Mouse (Mus musculus) right cerebral cortex, adult 18-20 months (tissue): ENCODE results near the gene Kantr.

Experiments used
- DNase-seq: peaks from one replicate; pipeline ENCODE4 v3.0.0; 2022; ENCODE audit warnings: mixed read lengths

Kantr gene

DNA sequence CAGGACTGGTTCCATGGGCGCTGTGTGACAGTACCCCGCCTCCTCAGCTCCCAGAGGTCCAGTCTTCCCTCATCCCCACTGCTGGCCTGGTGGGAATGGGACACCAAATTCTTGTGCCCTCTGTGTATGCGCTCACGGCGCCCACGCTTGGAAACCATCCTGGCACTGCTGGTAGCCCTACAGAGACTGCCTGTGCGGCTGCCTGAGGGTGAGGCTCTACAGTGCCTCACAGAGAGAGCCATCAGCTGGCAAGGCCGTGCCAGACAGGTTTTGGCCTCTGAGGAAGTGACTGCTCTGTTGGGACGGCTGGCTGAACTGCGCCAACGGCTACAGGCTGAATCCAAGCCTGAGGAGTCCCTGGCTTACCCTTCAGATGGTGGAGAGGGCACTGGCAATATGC, 56.1 kb downstream of the Kantr start:
- no peak for DNase-seq
